Mouse (Mus musculus): ENCODE results near the gene Olfr573-ps1. TPM values are rescaled to one million over a fixed set of nuclear protein-coding genes. Genes with fewer than 3 reads are reported as not detected.

The Olfr573-ps1 gene
- polyA plus RNA-seq, 1 experiment from 2014 or later = not detected

GRCm38 (mm10) chr7:102917032-102917875, 25.1 kb downstream of the Olfr573-ps1 start, which contains the start of gene Olfr571:
Olfr571 (minus strand) TSS chr7:102917536.
- 66% methylated on average over 4 of the region's 4 CpGs for WGBS
- Histone ChIP-seq H3K4me3 (no peak within 1 kb of the TSS), H3K36me3 (no peaks in the 10 kb centered on the region), H3K4me2 (replicated peaks) (no peak within 1 kb of the TSS), H3K27me3 (no peaks in the 10 kb centered on the region), H3K9me3 (no peaks in the 10 kb centered on the region), H3K9ac (replicated peaks) (no peak within 1 kb of the TSS), H3K27ac (replicated peaks) (no peak within 1 kb of the TSS), H3K4me1 (no peaks in the 10 kb centered on the region)
- ATAC-seq (ENCODE audit: low FRiP score, low read depth) = peak; percentile 68

- Histone ChIP-seq H3K27ac (replicated peaks) (no peak overlapping the region), H3K4me1 (no peaks in the 10 kb centered on the region), H3K4me2 (replicated peaks) (no peak overlapping the region), H3K27me3 (no peaks in the 10 kb centered on the region), H3K36me3 (no peaks in the 10 kb centered on the region), H3K4me3 (no peak overlapping the region), H3K9ac (replicated peaks) (no peak overlapping the region), H3K9me3 (no peaks in the 10 kb centered on the region)
- WGBS = 85% methylated on average over 5 of the region's 5 CpGs
- ATAC-seq (ENCODE audit: low FRiP score, low read depth) = no peak
Observed at GRCm38 (mm10) chr7:102916405-102916804, 26.0 kb downstream of the Olfr573-ps1 start.

DNA sequence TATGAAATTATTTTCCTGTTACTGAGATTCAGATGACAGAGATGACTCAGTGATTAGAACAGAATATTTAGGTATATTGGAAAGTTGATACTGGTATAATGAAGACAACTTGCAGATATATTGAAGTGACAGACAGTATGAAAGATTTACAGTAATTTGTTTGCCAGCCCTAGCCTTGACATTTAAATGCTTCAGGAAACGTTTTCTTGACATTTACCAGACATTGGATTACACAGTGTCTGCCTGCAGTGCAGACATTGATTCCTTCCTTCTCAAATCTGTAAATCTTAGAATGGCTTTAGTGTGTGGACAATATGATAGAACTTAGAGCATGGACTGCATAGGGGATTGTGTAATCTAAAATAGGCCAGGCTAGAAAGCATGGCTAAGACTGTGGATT, 27.1 kb downstream of the Olfr573-ps1 start:
- no peak for ATAC-seq (ENCODE audit: low FRiP score, low read depth)
- WGBS = 59% methylated on average over 1 of the region's 1 CpGs
- Histone ChIP-seq H3K9ac (replicated peaks) (no peak overlapping the region), H3K27ac (replicated peaks) (no peak overlapping the region), H3K36me3 (no peaks in the 10 kb centered on the region), H3K9me3 (no peaks in the 10 kb centered on the region), H3K4me2 (replicated peaks) (no peak overlapping the region), H3K4me1 (no peaks in the 10 kb centered on the region), H3K27me3 (no peaks in the 10 kb centered on the region), H3K4me3 (no peak overlapping the region)

Other genes with a start within 250 kb of the Olfr573-ps1 start
- gene Olfr557, start 246.7 kb downstream of the Olfr573-ps1 start, polyA plus RNA-seq (2016; fragmentation: Nextera tagmentation; extraction: Ambion mirVana) = not detected in 2 replicates
- gene Olfr558, start 240.4 kb downstream of the Olfr573-ps1 start, polyA plus RNA-seq (2016; fragmentation: Nextera tagmentation; extraction: Ambion mirVana) = not detected in 2 replicates
- not detected in 2 replicates for gene Olfr33, start 223.5 kb downstream of the Olfr573-ps1 start, polyA plus RNA-seq (2016; fragmentation: Nextera tagmentation; extraction: Ambion mirVana)
- gene Olfr559, start 215.1 kb downstream of the Olfr573-ps1 start, polyA plus RNA-seq (2016; fragmentation: Nextera tagmentation; extraction: Ambion mirVana) = not detected in 2 replicates
- not detected in 2 replicates for gene Olfr560, start 183.2 kb downstream of the Olfr573-ps1 start, polyA plus RNA-seq (2016; fragmentation: Nextera tagmentation; extraction: Ambion mirVana)
- not detected in 2 replicates for gene Olfr78, start 183.1 kb downstream of the Olfr573-ps1 start, polyA plus RNA-seq (2016; fragmentation: Nextera tagmentation; extraction: Ambion mirVana)
- gene Olfr561, start 171.4 kb downstream of the Olfr573-ps1 start, polyA plus RNA-seq (2016; fragmentation: Nextera tagmentation; extraction: Ambion mirVana) = not detected in 2 replicates
- not detected in 2 replicates for gene Olfr564, start 139.1 kb downstream of the Olfr573-ps1 start, polyA plus RNA-seq (2016; fragmentation: Nextera tagmentation; extraction: Ambion mirVana)
- not detected in 2 replicates for gene Olfr566, start 83.8 kb downstream of the Olfr573-ps1 start, polyA plus RNA-seq (2016; fragmentation: Nextera tagmentation; extraction: Ambion mirVana)
- gene Olfr568, start 65.5 kb downstream of the Olfr573-ps1 start, polyA plus RNA-seq (2016; fragmentation: Nextera tagmentation; extraction: Ambion mirVana) = not detected in 2 replicates
- gene Olfr569, start 51.7 kb downstream of the Olfr573-ps1 start, polyA plus RNA-seq (2016; fragmentation: Nextera tagmentation; extraction: Ambion mirVana) = not detected in 2 replicates
- not detected in 2 replicates for gene Olfr570, start 48.0 kb downstream of the Olfr573-ps1 start, polyA plus RNA-seq (2016; fragmentation: Nextera tagmentation; extraction: Ambion mirVana)
- gene Olfr571, start 25.0 kb downstream of the Olfr573-ps1 start, polyA plus RNA-seq (2016; fragmentation: Nextera tagmentation; extraction: Ambion mirVana) = not detected in 2 replicates
- not detected in 2 replicates for gene Olfr572, start 18.2 kb downstream of the Olfr573-ps1 start, polyA plus RNA-seq (2016; fragmentation: Nextera tagmentation; extraction: Ambion mirVana)
- gene Olfr574, start 5.9 kb upstream of the Olfr573-ps1 start, polyA plus RNA-seq (2016; fragmentation: Nextera tagmentation; extraction: Ambion mirVana) = not detected in 2 replicates
- not detected in 2 replicates for gene Olfr575, start 16.2 kb upstream of the Olfr573-ps1 start, polyA plus RNA-seq (2016; fragmentation: Nextera tagmentation; extraction: Ambion mirVana)
- gene Olfr576, start 20.1 kb upstream of the Olfr573-ps1 start, polyA plus RNA-seq (2016; fragmentation: Nextera tagmentation; extraction: Ambion mirVana) = not detected in 2 replicates
- not detected in 2 replicates for gene Olfr577, start 33.4 kb upstream of the Olfr573-ps1 start, polyA plus RNA-seq (2016; fragmentation: Nextera tagmentation; extraction: Ambion mirVana)
- gene Olfr578, start 46.7 kb upstream of the Olfr573-ps1 start, polyA plus RNA-seq (2016; fragmentation: Nextera tagmentation; extraction: Ambion mirVana) = not detected in 2 replicates
- gene Olfr582, start 95.4 kb upstream of the Olfr573-ps1 start, polyA plus RNA-seq (2016; fragmentation: Nextera tagmentation; extraction: Ambion mirVana) = not detected in 2 replicates
- gene Olfr583, start 108.7 kb upstream of the Olfr573-ps1 start, polyA plus RNA-seq (2016; fragmentation: Nextera tagmentation; extraction: Ambion mirVana) = not detected in 2 replicates
- not detected in 2 replicates for gene Olfr584, start 139.3 kb upstream of the Olfr573-ps1 start, polyA plus RNA-seq (2016; fragmentation: Nextera tagmentation; extraction: Ambion mirVana)
- not detected in 2 replicates for gene Olfr585, start 155.1 kb upstream of the Olfr573-ps1 start, polyA plus RNA-seq (2016; fragmentation: Nextera tagmentation; extraction: Ambion mirVana)
- not detected in 2 replicates for gene Olfr586, start 183.1 kb upstream of the Olfr573-ps1 start, polyA plus RNA-seq (2016; fragmentation: Nextera tagmentation; extraction: Ambion mirVana)
- gene Olfr588-ps1, start 198.3 kb upstream of the Olfr573-ps1 start, polyA plus RNA-seq (2016; fragmentation: Nextera tagmentation; extraction: Ambion mirVana) = not detected in 2 replicates
- gene Olfr589, start 213.8 kb upstream of the Olfr573-ps1 start, polyA plus RNA-seq (2016; fragmentation: Nextera tagmentation; extraction: Ambion mirVana) = not detected in 2 replicates
- gene Olfr591, start 235.8 kb upstream of the Olfr573-ps1 start, polyA plus RNA-seq (2016; fragmentation: Nextera tagmentation; extraction: Ambion mirVana) = not detected in 2 replicates
- not detected in 2 replicates for gene Olfr592, start 242.2 kb upstream of the Olfr573-ps1 start, polyA plus RNA-seq (2016; fragmentation: Nextera tagmentation; extraction: Ambion mirVana)

All from midbrain, embryonic 12.5 days (tissue).